Mouse (Mus musculus) limb, embryonic 12.5 days (tissue): ENCODE data around the gene Gm11037. TPM values are rescaled to one million over a fixed set of nuclear protein-coding genes. Genes with fewer than 3 reads are reported as not detected.

Experiments
- polyA plus RNA-seq: library from polyadenylated mRNA; unstranded; fragments of >200 nt; fragmentation: Nextera tagmentation; extraction: Ambion mirVana; gene quantifications from 2 replicates; pipeline ENCODE4 v1.2.1, GENCODE M21; 2016

Gm11037 gene
- polyA plus RNA-seq, 1 experiment from 2014 or later, result not detected

Other genes starting within 250 kb of the Gm11037 start
- 38.1 and 39.7 TPM in 2 replicates for gene 4930402H24Rik, start 227.1 kb upstream of the Gm11037 start, polyA plus RNA-seq
- 10.8 and 11.7 TPM in 2 replicates for gene Atrn, start 227.0 kb upstream of the Gm11037 start, polyA plus RNA-seq
- 16.3 and 18.8 TPM in 2 replicates for gene Gfra4, start 90.4 kb upstream of the Gm11037 start, polyA plus RNA-seq
- gene Adam33, start 69.7 kb upstream of the Gm11037 start, polyA plus RNA-seq, result 5.2 and 8.5 TPM in 2 replicates
- 0.13 and 0.14 TPM in 2 replicates for gene Siglec1, start 46.7 kb upstream of the Gm11037 start, polyA plus RNA-seq
- gene Hspa12b, start 6.2 kb upstream of the Gm11037 start, polyA plus RNA-seq, result 20.7 and 21.2 TPM in 2 replicates
- gene 1700037H04Rik, start 26.6 kb downstream of the Gm11037 start, polyA plus RNA-seq, result 58.2 and 62.2 TPM in 2 replicates
- 11.8 and 14.9 TPM in 2 replicates for gene Cenpb, start 46.6 kb downstream of the Gm11037 start, polyA plus RNA-seq
- 55.4 and 55.5 TPM in 2 replicates for gene Cdc25b, start 53.5 kb downstream of the Gm11037 start, polyA plus RNA-seq
- gene Spef1, start 53.8 kb downstream of the Gm11037 start, polyA plus RNA-seq, result 4.5 and 5.5 TPM in 2 replicates
- gene Ap5s1, start 73.6 kb downstream of the Gm11037 start, polyA plus RNA-seq, result 23.3 and 26.7 TPM in 2 replicates
- 17.2 and 17.9 TPM in 2 replicates for gene Mavs, start 100.6 kb downstream of the Gm11037 start, polyA plus RNA-seq
- gene Pank2, start 129.0 kb downstream of the Gm11037 start, polyA plus RNA-seq, result 59.7 and 65.6 TPM in 2 replicates
- 10.4 and 10.7 TPM in 2 replicates for gene Rnf24, start 219.4 kb downstream of the Gm11037 start, polyA plus RNA-seq